ENCODE assay signal across 10 mouse cellular contexts in genomic region chr11:118192973-118193372, GRCm38 (mm10). TPM values are rescaled to one million over a fixed set of nuclear protein-coding genes. Genes with fewer than 3 reads are reported as not detected.
A peak's percentile ranks its signal among the peaks of the same experiment; 100 is the strongest.
DNase-seq lines count a peak whose midpoint lies in the region; ATAC-seq and TF ChIP-seq lines count a peak whose summit lies in the region.
"Had no signal": no experiment of that assay in that cellular context is flagged by ENCODE, and none has a peak within 500 bp of the region (broad histone marks: within the 10 kb centered on the region; RNA-seq: fewer than 3 reads in every experiment).

No protein-coding gene starts in this region.

- 86% methylated on average over 5 of the region's 5 CpGs for WGBS in limb, embryonic 13.5 days
- 88% methylated on average over 5 of the region's 5 CpGs for WGBS in limb, embryonic 10.5 days
- 77% methylated on average over 5 of the region's 5 CpGs for WGBS in heart, embryonic 10.5 days
- WGBS in thymus, adult 2 months: 95% methylated on average over 5 of the region's 5 CpGs

- no peak for TF ChIP-seq CTCF in thymus, adult 2 months (IDR thresholded peaks at IDR 0.05; ENCODE audit: borderline replicate concordance, control insufficient read depth, extremely low read depth, insufficient read depth, low read length, poor library complexity)

- 0 out of 2 replicates have a peak overlapping the region, but pooled peaks have one; percentile 19 for H3K9ac ChIP-seq in limb, embryonic 13.5 days
- H3K9ac ChIP-seq: limb, embryonic 12.5 days had no signal

- no peak overlapping the region for H3K4me2 ChIP-seq in limb, embryonic 13.5 days (replicated peaks)
- H3K4me2 ChIP-seq: limb, embryonic 12.5 days had no signal

- peaks cover 33% of the 10 kb centered on the region for H3K36me3 ChIP-seq in limb, embryonic 13.5 days
- peaks cover 54% of the 10 kb centered on the region for H3K36me3 ChIP-seq in limb, embryonic 10.5 days
- H3K36me3 ChIP-seq in heart, embryonic 10.5 days: peaks cover 33% of the 10 kb centered on the region
- H3K36me3 ChIP-seq in thymus, adult 2 months (ENCODE audit: control insufficient read depth, insufficient read depth, low read length): peaks cover 37% of the 10 kb centered on the region

- intact Hi-C loops in heart, postnatal 36 days (cut with DNase I): no loop called here

- H3K4me3 ChIP-seq in limb, embryonic 13.5 days: no peak overlapping the region
- no peak overlapping the region for H3K4me3 ChIP-seq in limb, embryonic 10.5 days
- H3K4me3 ChIP-seq in heart, embryonic 10.5 days: no peak overlapping the region
- no peak overlapping the region for H3K4me3 ChIP-seq in thymus, adult 2 months (ENCODE audit: control insufficient read depth, insufficient read depth, low read length)
- H3K4me3 ChIP-seq: limb, embryonic 12.5 days had no signal

- H3K27ac ChIP-seq in limb, embryonic 13.5 days: no peak overlapping the region; the same call in 1 of the 2 replicates
- no peak overlapping the region for H3K27ac ChIP-seq in limb, embryonic 10.5 days
- peak overlapping the region; percentile 26 for H3K27ac ChIP-seq in heart, embryonic 10.5 days
- H3K27ac ChIP-seq in thymus, adult 2 months (ENCODE audit: control insufficient read depth, insufficient read depth, low read length): no peak overlapping the region

- no peaks in the 10 kb centered on the region for H3K27me3 ChIP-seq in limb, embryonic 13.5 days
- H3K27me3 ChIP-seq in limb, embryonic 10.5 days (ENCODE audit: low read depth, poor library complexity, severe bottlenecking): no peaks in the 10 kb centered on the region
- H3K27me3 ChIP-seq in heart, embryonic 10.5 days (ENCODE audit: insufficient read depth, poor library complexity, severe bottlenecking): no peaks in the 10 kb centered on the region
- no peaks in the 10 kb centered on the region for H3K27me3 ChIP-seq in thymus, adult 2 months (ENCODE audit: control insufficient read depth, insufficient read depth, low read length)
- H3K27me3 ChIP-seq: limb, embryonic 12.5 days had no signal

- H3K4me1 ChIP-seq in limb, embryonic 13.5 days: peaks cover 45% of the 10 kb centered on the region
- H3K4me1 ChIP-seq in limb, embryonic 10.5 days: peaks cover 15% of the 10 kb centered on the region
- peaks cover 53% of the 10 kb centered on the region for H3K4me1 ChIP-seq in heart, embryonic 10.5 days
- 0 out of 2 replicates have a peak, but pooled peaks cover 5% of the 10 kb centered on the region for H3K4me1 ChIP-seq in thymus, adult 2 months (replicated peaks; ENCODE audit: control insufficient read depth, insufficient read depth, low read length)

- DNase-seq in heart, adult 8-10 months (ENCODE audit: low spot score): peak; percentile 65
- DNase-seq in heart, postnatal 36 days: no peak
- DNase-seq in limb, embryonic 10.5 days (ENCODE audit: low spot score): no peak
- DNase-seq in heart, embryonic 10.5 days (ENCODE audit: low spot score): no peak
- DNase-seq in kidney, postnatal 36 days: peak; percentile 34 to 46
- no peak for DNase-seq in frontal cortex, postnatal 36 days (ENCODE audit: low spot score in 2 of 2)
- no peak for DNase-seq in thymus, adult 2 months

- no peak for TF ChIP-seq POLR2A in thymus, adult 2 months (IDR thresholded peaks at IDR 0.05; ENCODE audit: control insufficient read depth, extremely low read depth, insufficient read depth, low read length, poor library complexity)

- ATAC-seq in limb, embryonic 13.5 days (ENCODE audit: low FRiP score, low read depth): no peak
- ATAC-seq: forebrain, embryonic 14.5 days had no signal

- no peaks in the 10 kb centered on the region for H3K9me3 ChIP-seq in limb, embryonic 13.5 days
- no peaks in the 10 kb centered on the region for H3K9me3 ChIP-seq in limb, embryonic 10.5 days (replicated peaks)
- H3K9me3 ChIP-seq in heart, embryonic 10.5 days: no peaks in the 10 kb centered on the region
- H3K9me3 ChIP-seq: limb, embryonic 12.5 days had no signal

RNA-seq across cellular contexts. Expression of gene Cyth1, which starts 55.4 kb away (rescaled TPM):
- total RNA-seq in heart, adult 8-10 months (2022): 10 to 100 TPM; 34.5 to 56.9 (median 50.9) TPM
- total RNA-seq in heart, postnatal 36 days (2021): 10 to 100 TPM; 45.6 to 51.6 TPM
- polyA plus RNA-seq in limb, embryonic 13.5 days (2015; fragmentation: Nextera tagmentation; extraction: Ambion mirVana): 15.9 and 17.1 TPM in 2 replicates
- 17.9 and 22.6 TPM in 2 replicates for polyA plus RNA-seq in limb, embryonic 10.5 days (2016; fragmentation: Nextera tagmentation; extraction: Ambion mirVana)
- polyA plus RNA-seq in heart, embryonic 10.5 days (2016; fragmentation: Nextera tagmentation; extraction: Ambion mirVana): 15.5 and 15.6 TPM in 2 replicates
- polyA plus RNA-seq in thymus, adult 2 months (2012; rRNA removed): 66.7 and 70.0 TPM in 2 replicates

Comparison
In these comparisons a context has a peak if more than half of its experiments do, and no peak if none do; other contexts are left out.
1. DNase-seq: peak in heart, adult 8-10 months (single experiment) and kidney, postnatal 36 days (2 of 2); none in heart, postnatal 36 days (0 of 2), limb, embryonic 10.5 days (single experiment), heart, embryonic 10.5 days (single experiment), frontal cortex, postnatal 36 days (0 of 2) and thymus, adult 2 months (single experiment).